Mouse (Mus musculus): ENCODE measurements around the gene Actrt2. TPM values are rescaled to one million over a fixed set of nuclear protein-coding genes. Genes with fewer than 3 reads are reported as not detected.

Gene Actrt2
- polyA plus RNA-seq, 1 experiment from 2014 or later, result not detected

DNA sequence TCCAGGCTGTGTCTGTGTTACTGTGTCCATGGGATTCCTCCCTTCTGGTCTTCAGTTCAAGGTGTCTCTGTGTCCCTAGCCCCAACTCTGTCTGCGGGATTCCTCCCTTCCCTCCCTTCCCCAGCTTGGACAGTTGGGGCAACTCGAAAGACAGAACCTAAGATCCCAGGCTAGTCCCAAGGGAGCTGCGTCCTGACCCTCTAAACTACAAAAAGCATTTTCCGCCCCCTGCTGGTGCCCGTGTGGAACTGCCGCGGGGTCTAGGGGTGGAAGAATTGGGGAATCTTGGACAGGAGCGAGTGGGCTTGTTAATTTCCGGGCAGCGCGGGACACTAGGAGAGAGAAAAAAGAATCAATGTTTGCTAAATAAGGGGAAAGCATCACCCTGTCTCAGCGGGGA is 6.9 kb upstream of the Actrt2 start:
- Histone ChIP-seq H3K4me2 (peak overlapping the region; percentile 40), H3K27me3 (ENCODE audit: control insufficient read depth, insufficient read depth, low read length) (peaks cover 15% of the 10 kb centered on the region), H3K4me3 (ENCODE audit: low read depth, low read length) (no peak overlapping the region), H3K36me3 (ENCODE audit: control insufficient read depth, insufficient read depth, low read length) (no peaks in the 10 kb centered on the region), H3K27ac (ENCODE audit: low read depth, low read length) (no peak overlapping the region), H3K9me3 (replicated peaks; ENCODE audit: control insufficient read depth, low read length) (no peaks in the 10 kb centered on the region), H3K9ac (ENCODE audit: low read depth, low read length) (no peak overlapping the region), H3K4me1 (ENCODE audit: control insufficient read depth, insufficient read depth, low read length) (no peaks in the 10 kb centered on the region)
- ATAC-seq (replicated peaks; ENCODE audit: insufficient number of reproducible peaks, low FRiP score, low TSS enrichment), result no peak
- WGBS (ENCODE audit: insufficient replicate concordance), result 3% methylated on average over 12 of the region's 12 CpGs

DNA sequence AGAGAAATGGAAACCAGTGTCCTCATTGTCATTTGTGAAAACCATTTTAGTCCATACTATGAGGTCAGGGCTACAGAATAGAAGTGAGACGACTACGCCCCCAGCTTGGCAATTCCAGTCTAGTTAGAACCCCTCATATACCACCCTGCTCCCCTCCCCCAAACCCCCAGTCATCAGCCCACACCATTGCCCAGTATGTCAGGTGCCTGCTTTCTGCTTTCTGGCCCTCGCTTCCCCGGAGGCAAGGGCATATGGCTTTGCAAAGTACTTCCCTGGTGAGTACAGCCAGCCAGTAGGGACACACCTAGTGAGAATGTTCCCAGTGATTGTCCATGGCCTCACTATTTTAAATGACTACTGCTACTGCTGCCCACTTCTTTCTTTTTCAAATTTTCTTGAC is 6.3 kb upstream of the Actrt2 start:
- H3K9ac ChIP-seq (ENCODE audit: low read depth, low read length), result no peak overlapping the region
- no peaks in the 10 kb centered on the region for H3K4me1 ChIP-seq (ENCODE audit: control insufficient read depth, insufficient read depth, low read length)
- 68% methylated on average over 4 of the region's 4 CpGs for WGBS (ENCODE audit: insufficient replicate concordance)
- H3K4me3 ChIP-seq (ENCODE audit: low read depth, low read length), result no peak overlapping the region
- H3K9me3 ChIP-seq (replicated peaks; ENCODE audit: control insufficient read depth, low read length), result no peaks in the 10 kb centered on the region
- no peak for ATAC-seq (replicated peaks; ENCODE audit: insufficient number of reproducible peaks, low FRiP score, low TSS enrichment)
- H3K27ac ChIP-seq (ENCODE audit: low read depth, low read length), result no peak overlapping the region
- H3K36me3 ChIP-seq (ENCODE audit: control insufficient read depth, insufficient read depth, low read length), result no peaks in the 10 kb centered on the region
- peaks cover 18% of the 10 kb centered on the region for H3K27me3 ChIP-seq (ENCODE audit: control insufficient read depth, insufficient read depth, low read length)
- H3K4me2 ChIP-seq, result no peak overlapping the region

- ATAC-seq (replicated peaks; ENCODE audit: insufficient number of reproducible peaks, low FRiP score, low TSS enrichment), result no peak
- H3K27ac ChIP-seq (ENCODE audit: low read depth, low read length), result no peak overlapping the region
- H3K4me3 ChIP-seq (ENCODE audit: low read depth, low read length), result no peak overlapping the region
- no peak overlapping the region for H3K4me2 ChIP-seq
- no peak overlapping the region for H3K9ac ChIP-seq (ENCODE audit: low read depth, low read length)
- WGBS (ENCODE audit: insufficient replicate concordance), result 52% methylated on average over 1 of the region's 1 CpGs
- peaks cover 20% of the 10 kb centered on the region for H3K27me3 ChIP-seq (ENCODE audit: control insufficient read depth, insufficient read depth, low read length)
- H3K36me3 ChIP-seq (ENCODE audit: control insufficient read depth, insufficient read depth, low read length), result no peaks in the 10 kb centered on the region
- no peaks in the 10 kb centered on the region for H3K9me3 ChIP-seq (replicated peaks; ENCODE audit: control insufficient read depth, low read length)
- no peaks in the 10 kb centered on the region for H3K4me1 ChIP-seq (ENCODE audit: control insufficient read depth, insufficient read depth, low read length)
Measured at GRCm38 (mm10) chr4:154672027-154672426, 4.4 kb upstream of the Actrt2 start.

GRCm38 (mm10) chr4:154671232-154671912 is 3.7 kb upstream of the Actrt2 start:
- Histone ChIP-seq H3K4me2 (no peak overlapping the region), H3K36me3 (ENCODE audit: control insufficient read depth, insufficient read depth, low read length) (no peaks in the 10 kb centered on the region), H3K9ac (ENCODE audit: low read depth, low read length) (no peak overlapping the region), H3K4me1 (ENCODE audit: control insufficient read depth, insufficient read depth, low read length) (no peaks in the 10 kb centered on the region), H3K9me3 (replicated peaks; ENCODE audit: control insufficient read depth, low read length) (no peaks in the 10 kb centered on the region), H3K27me3 (ENCODE audit: control insufficient read depth, insufficient read depth, low read length) (peaks cover 25% of the 10 kb centered on the region), H3K4me3 (ENCODE audit: low read depth, low read length) (no peak overlapping the region), H3K27ac (ENCODE audit: low read depth, low read length) (no peak overlapping the region)
- ATAC-seq (replicated peaks; ENCODE audit: insufficient number of reproducible peaks, low FRiP score, low TSS enrichment), result no peak
- WGBS (ENCODE audit: insufficient replicate concordance), result 68% methylated on average over 8 of the region's 8 CpGs

GRCm38 (mm10) chr4:154662681-154663215 is 4.9 kb downstream of the Actrt2 start:
- H3K4me2 ChIP-seq, result no peak overlapping the region
- no peak overlapping the region for H3K27ac ChIP-seq (ENCODE audit: low read depth, low read length)
- H3K4me1 ChIP-seq (ENCODE audit: control insufficient read depth, insufficient read depth, low read length), result no peaks in the 10 kb centered on the region
- no peak for ATAC-seq (replicated peaks; ENCODE audit: insufficient number of reproducible peaks, low FRiP score, low TSS enrichment)
- H3K4me3 ChIP-seq (ENCODE audit: low read depth, low read length), result no peak overlapping the region
- H3K9me3 ChIP-seq (replicated peaks; ENCODE audit: control insufficient read depth, low read length), result no peaks in the 10 kb centered on the region
- H3K36me3 ChIP-seq (ENCODE audit: control insufficient read depth, insufficient read depth, low read length), result no peaks in the 10 kb centered on the region
- no peak overlapping the region for H3K9ac ChIP-seq (ENCODE audit: low read depth, low read length)
- peaks cover 30% of the 10 kb centered on the region for H3K27me3 ChIP-seq (ENCODE audit: control insufficient read depth, insufficient read depth, low read length)
- WGBS (ENCODE audit: insufficient replicate concordance), result 50% methylated on average over 12 of the region's 12 CpGs

- Histone ChIP-seq H3K4me3 (ENCODE audit: low read depth, low read length) (no peak overlapping the region), H3K4me2 (no peak overlapping the region), H3K27ac (ENCODE audit: low read depth, low read length) (no peak overlapping the region), H3K9ac (ENCODE audit: low read depth, low read length) (no peak overlapping the region), H3K27me3 (ENCODE audit: control insufficient read depth, insufficient read depth, low read length) (peaks cover 19% of the 10 kb centered on the region), H3K4me1 (ENCODE audit: control insufficient read depth, insufficient read depth, low read length) (no peaks in the 10 kb centered on the region), H3K9me3 (replicated peaks; ENCODE audit: control insufficient read depth, low read length) (no peaks in the 10 kb centered on the region), H3K36me3 (ENCODE audit: control insufficient read depth, insufficient read depth, low read length) (no peaks in the 10 kb centered on the region)
- ATAC-seq (replicated peaks; ENCODE audit: insufficient number of reproducible peaks, low FRiP score, low TSS enrichment), result no peak
- WGBS (ENCODE audit: insufficient replicate concordance), result 34% methylated on average over 6 of the region's 6 CpGs
Measured at GRCm38 (mm10) chr4:154661256-154661655, 6.4 kb downstream of the Actrt2 start.

GRCm38 (mm10) chr4:154660025-154660424 is 7.6 kb downstream of the Actrt2 start:
- Histone ChIP-seq H3K36me3 (ENCODE audit: control insufficient read depth, insufficient read depth, low read length) (no peaks in the 10 kb centered on the region), H3K4me2 (no peak overlapping the region), H3K9ac (ENCODE audit: low read depth, low read length) (no peak overlapping the region), H3K27ac (ENCODE audit: low read depth, low read length) (no peak overlapping the region), H3K9me3 (replicated peaks; ENCODE audit: control insufficient read depth, low read length) (no peaks in the 10 kb centered on the region), H3K4me3 (ENCODE audit: low read depth, low read length) (no peak overlapping the region), H3K4me1 (ENCODE audit: control insufficient read depth, insufficient read depth, low read length) (no peaks in the 10 kb centered on the region), H3K27me3 (ENCODE audit: control insufficient read depth, insufficient read depth, low read length) (peaks cover 9% of the 10 kb centered on the region)
- no peak for ATAC-seq (replicated peaks; ENCODE audit: insufficient number of reproducible peaks, low FRiP score, low TSS enrichment)

- WGBS (ENCODE audit: insufficient replicate concordance), result 76% methylated on average over 15 of the region's 15 CpGs
- no peak for ATAC-seq (replicated peaks; ENCODE audit: insufficient number of reproducible peaks, low FRiP score, low TSS enrichment)
- no peak overlapping the region for H3K9ac ChIP-seq (ENCODE audit: low read depth, low read length)
- no peaks in the 10 kb centered on the region for H3K4me1 ChIP-seq (ENCODE audit: control insufficient read depth, insufficient read depth, low read length)
- H3K36me3 ChIP-seq (ENCODE audit: control insufficient read depth, insufficient read depth, low read length), result no peaks in the 10 kb centered on the region
- H3K27ac ChIP-seq (ENCODE audit: low read depth, low read length), result no peak overlapping the region
- H3K27me3 ChIP-seq (ENCODE audit: control insufficient read depth, insufficient read depth, low read length), result peaks cover 3% of the 10 kb centered on the region; the same call in 1 of the 2 replicates
- H3K4me2 ChIP-seq, result no peak overlapping the region
- H3K9me3 ChIP-seq (replicated peaks; ENCODE audit: control insufficient read depth, low read length), result no peaks in the 10 kb centered on the region
- no peak overlapping the region for H3K4me3 ChIP-seq (ENCODE audit: low read depth, low read length)
Measured at GRCm38 (mm10) chr4:154655134-154655910, 12.3 kb downstream of the Actrt2 start.

All from heart, embryonic 11.5 days (tissue).